Mouse (Mus musculus): ENCODE results near the gene Phc1.

Phc1 gene

GRCm38 (mm10) chr6:122295242-122295641 lies 45.1 kb downstream of the Phc1 start:
- no peak for DNase-seq (ENCODE audit: low spot score in 2 of 2)

DNA sequence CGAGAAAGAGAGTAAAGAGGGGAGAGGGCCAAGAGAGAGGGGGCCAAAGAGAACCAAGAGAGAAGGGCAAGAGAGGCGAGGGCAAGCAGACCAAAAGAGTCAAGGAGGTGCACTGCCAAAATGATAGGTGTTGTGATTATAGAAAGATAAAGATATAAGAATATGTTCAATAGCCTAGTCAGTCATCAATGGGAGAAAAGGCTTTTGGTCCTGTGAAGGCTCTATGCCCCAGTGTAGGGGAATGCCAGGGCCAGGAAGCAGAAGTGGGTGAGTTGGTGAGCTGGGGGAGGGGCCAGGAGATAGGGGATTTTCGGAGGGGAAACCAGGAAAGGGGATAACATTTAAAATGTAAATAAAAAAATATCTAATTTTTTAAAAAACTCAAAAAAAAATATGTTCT lies 46.1 kb downstream of the Phc1 start:
- no peak for DNase-seq (ENCODE audit: low spot score in 2 of 2)

- no peak for DNase-seq (ENCODE audit: low spot score in 2 of 2)
Measured at GRCm38 (mm10) chr6:122293796-122294195, 46.6 kb downstream of the Phc1 start.

- DNase-seq (ENCODE audit: low spot score in 2 of 2), result no peak
Measured at GRCm38 (mm10) chr6:122293121-122293520, 47.2 kb downstream of the Phc1 start.

- no peak for DNase-seq (ENCODE audit: low spot score in 2 of 2)
Measured at GRCm38 (mm10) chr6:122292184-122292583, 48.2 kb downstream of the Phc1 start.

DNA sequence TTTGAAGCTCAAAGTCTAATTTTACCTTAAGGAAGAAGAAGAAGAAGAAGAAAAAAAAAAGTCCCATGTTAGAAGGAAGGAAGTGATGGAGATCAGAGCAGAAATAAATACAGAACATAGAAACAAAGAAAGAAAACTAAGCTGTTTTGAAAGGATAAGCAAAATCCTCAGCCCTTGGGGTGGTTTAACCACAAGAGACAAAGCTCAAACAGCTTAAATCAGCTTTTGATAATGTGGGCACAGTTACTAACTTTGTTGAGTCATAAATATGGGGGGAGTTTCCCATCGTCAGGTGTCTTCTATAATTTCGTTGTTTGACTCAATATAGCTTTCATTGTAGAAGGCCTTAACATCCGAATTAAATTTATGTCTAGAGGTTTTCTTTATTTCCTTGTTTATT lies 48.6 kb downstream of the Phc1 start:
- DNase-seq (ENCODE audit: low spot score in 2 of 2), result no peak

- no peak for DNase-seq (ENCODE audit: low spot score in 2 of 2)
Measured at GRCm38 (mm10) chr6:122291264-122291663, 49.1 kb downstream of the Phc1 start.

DNA sequence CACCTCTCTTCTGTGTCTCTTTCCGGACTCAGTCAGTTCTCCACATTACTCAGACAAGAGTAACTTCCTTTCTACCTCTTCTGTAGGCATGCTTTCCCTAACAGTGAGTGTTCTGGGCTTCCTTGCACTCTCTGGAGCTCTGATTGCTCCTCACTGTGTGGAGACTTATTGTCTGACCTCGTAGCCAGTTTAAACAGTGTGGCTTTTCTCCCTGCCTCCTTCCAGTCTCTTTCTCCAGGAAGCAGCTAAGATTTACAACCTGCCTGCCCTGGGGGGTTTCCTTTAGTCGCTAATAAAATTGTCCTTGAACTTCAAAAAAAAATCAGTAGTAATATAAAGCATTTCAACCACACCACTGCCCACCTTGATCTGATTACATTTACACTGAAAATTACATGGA lies 50.1 kb downstream of the Phc1 start:
- DNase-seq (ENCODE audit: low spot score in 2 of 2), result no peak

GRCm38 (mm10) chr6:122289313-122289712 lies 51.0 kb downstream of the Phc1 start:
- no peak for DNase-seq (ENCODE audit: low spot score in 2 of 2)

GRCm38 (mm10) chr6:122288263-122288662 lies 52.1 kb downstream of the Phc1 start:
- DNase-seq (ENCODE audit: low spot score in 2 of 2), result no peak

DNA sequence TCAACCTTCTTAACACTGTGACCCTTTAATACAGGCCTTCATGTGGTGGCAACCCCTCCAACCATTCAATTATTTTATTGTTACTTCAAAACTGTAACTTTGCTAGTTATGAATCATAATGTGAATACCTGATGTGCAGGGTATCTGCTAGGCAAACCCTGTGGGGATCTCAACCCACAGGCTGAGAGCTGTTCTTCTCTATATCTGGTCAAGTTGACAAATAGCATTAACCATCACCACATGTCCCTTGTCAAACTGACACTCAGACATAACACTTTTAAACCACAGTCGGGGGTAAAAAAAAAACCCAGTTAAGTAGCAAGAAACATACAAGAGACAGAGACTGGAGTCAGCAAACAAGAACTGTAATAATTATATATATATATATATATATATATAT lies 55.5 kb downstream of the Phc1 start:
- no peak for DNase-seq (ENCODE audit: low spot score in 2 of 2)

DNA sequence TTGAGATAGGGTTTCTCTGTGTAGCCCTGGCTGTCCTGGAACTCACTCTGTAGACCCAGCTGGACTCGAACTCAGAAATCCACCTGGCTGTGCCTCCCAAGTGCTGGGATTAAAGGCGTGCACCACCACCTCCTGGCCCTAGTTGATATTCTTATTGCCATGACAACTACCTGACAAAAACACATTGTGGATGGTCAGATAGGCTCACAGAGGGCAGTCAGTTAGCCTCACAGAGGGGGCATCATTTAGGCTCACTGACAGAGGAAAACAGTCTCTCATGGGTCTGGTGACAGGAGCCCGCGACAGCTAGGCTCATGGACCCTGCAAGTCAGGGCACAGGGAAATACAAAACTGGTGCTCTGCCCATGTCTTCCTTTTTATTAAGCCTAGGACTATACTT lies 56.1 kb downstream of the Phc1 start:
- DNase-seq (ENCODE audit: low spot score in 2 of 2), result no peak

GRCm38 (mm10) chr6:122283429-122283828 lies 56.9 kb downstream of the Phc1 start:
- no peak for DNase-seq (ENCODE audit: low spot score in 2 of 2)

- no peak for DNase-seq (ENCODE audit: low spot score in 2 of 2)
Measured at GRCm38 (mm10) chr6:122282782-122283181, 57.6 kb downstream of the Phc1 start, which contains the start of gene Klrg1. Klrg1 (minus strand) TSS chr6:122282882.

GRCm38 (mm10) chr6:122276565-122276964 lies 63.8 kb downstream of the Phc1 start:
- DNase-seq (ENCODE audit: low spot score in 2 of 2), result no peak

DNA sequence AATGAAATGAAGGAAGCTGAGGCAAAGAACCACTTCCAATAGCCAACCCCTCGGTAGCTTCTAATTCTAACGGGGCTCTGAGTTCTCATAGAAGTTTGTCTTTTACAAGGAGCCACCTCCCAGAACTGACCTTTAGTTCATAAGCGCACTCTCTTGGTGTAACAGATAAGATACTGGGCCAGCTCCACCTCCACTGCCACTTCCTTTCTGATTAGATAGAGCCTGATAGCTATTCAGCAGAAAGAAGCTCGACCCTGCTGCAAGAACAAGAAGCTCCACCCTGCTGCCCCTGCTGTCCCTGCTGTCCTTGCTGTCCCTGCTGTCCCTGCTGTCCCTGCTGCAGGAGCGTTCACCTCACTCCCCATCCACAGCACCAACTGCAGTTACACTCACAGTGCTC lies 65.8 kb downstream of the Phc1 start:
- no peak for DNase-seq (ENCODE audit: low spot score in 2 of 2)

DNA sequence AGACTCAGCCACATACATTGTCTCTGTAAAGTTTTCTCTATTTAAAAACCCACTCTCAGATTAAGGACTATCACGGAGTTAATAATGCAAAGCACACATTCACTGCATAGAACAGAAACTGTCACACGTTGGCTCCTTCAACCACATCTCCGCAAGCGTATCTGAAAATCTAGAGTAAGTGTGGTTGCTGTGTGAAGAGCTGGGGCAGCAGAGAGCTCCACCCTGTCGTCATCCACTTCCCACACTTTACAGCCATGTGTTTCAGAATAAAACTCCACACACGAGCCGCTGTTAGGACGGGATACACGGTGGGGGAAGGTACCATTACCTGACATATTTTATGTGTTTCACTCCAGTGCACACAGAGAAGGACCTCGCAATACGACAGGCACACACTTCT lies 70.2 kb downstream of the Phc1 start:
- no peak for DNase-seq (ENCODE audit: low spot score in 2 of 2)

GRCm38 (mm10) chr6:122269170-122269569 lies 71.2 kb downstream of the Phc1 start:
- DNase-seq (ENCODE audit: low spot score in 2 of 2), result no peak

GRCm38 (mm10) chr6:122268561-122268960 lies 71.8 kb downstream of the Phc1 start:
- DNase-seq (ENCODE audit: low spot score in 2 of 2), result peak in 1 of 2 experiments; percentile 47
